Mouse (Mus musculus): ENCODE results near the gene Wdr82.

DNA sequence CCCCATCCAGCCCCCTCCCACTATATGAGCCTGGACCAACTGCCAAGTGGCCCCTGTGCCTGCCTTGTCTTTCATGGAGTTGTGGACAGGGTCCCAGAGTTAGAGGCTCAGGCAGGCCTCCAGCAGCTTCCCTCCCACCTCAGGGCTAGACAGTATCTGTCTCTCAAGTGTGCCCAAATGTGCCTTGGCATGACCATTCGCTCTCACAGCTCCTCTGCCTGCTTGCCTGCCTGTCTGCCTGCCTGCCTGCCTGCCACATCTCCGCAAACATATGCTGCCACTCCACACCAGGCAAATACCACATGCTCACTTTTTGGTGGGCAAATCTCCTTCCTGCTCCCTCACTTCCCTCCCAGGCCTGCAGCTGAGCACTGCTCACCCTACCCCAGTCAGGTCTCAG is 25.1 kb upstream of the Wdr82 start:
- no peak for TF ChIP-seq CTCF (IDR thresholded peaks at IDR 0.05; ENCODE audit: low read depth)
- TF ChIP-seq EP300 (IDR thresholded peaks at IDR 0.05; ENCODE audit: low read depth), result no peak

All from heart, postnatal 0 days (tissue).